Mouse (Mus musculus) cortical plate, adult 2 months (tissue): Measurements from ENCODE around the gene Zfp524. TPM values are rescaled to one million over a fixed set of nuclear protein-coding genes. Genes with fewer than 3 reads are reported as not detected.
A peak's percentile ranks its signal among the peaks of the same experiment; 100 is the strongest.
"Not testable (repeated sequence)": the region's sequence is repeated elsewhere in the genome, so short reads cannot be mapped to it uniquely, and the experiment has no call there.

ENCODE experiments used
- H3K27ac ChIP-seq: fragments of 200-500 bp; 2 replicates; pipeline ENCODE4 v1.5.1; 2012; ENCODE audit warnings: low read length, control low read depth, inconsistent platforms; ENCODE audit not compliant: insufficient read depth
- H3K4me1 ChIP-seq: fragments of 200-500 bp; 2 replicates; pipeline ENCODE4 v1.6.1; 2011; ENCODE audit warnings: low read length; ENCODE audit not compliant: control insufficient read depth, insufficient read depth
- H3K4me3 ChIP-seq: fragments of 200-500 bp; 2 replicates; pipeline ENCODE4 v1.5.1; 2011; ENCODE audit warnings: mild to moderate bottlenecking, low read length, control low read depth; ENCODE audit not compliant: insufficient read depth
- CTCF ChIP-seq: fragments of 200-500 bp; IDR thresholded peaks from 2 replicates; pipeline ENCODE4 v1.5.1; 2011; ENCODE audit warnings: mild to moderate bottlenecking, control low read depth, low read length; ENCODE audit not compliant: insufficient read depth; ENCODE audit errors: extremely low read depth
- POLR2A ChIP-seq: fragments of 200-500 bp; IDR thresholded peaks from 2 replicates; pipeline ENCODE4 v1.6.1; 2011; ENCODE audit warnings: mild to moderate bottlenecking, low read length, control low read depth; ENCODE audit not compliant: insufficient read depth; ENCODE audit errors: extremely low read depth
- polyA plus RNA-seq: library from polyadenylated mRNA; depleted of rRNA; stranded (reverse); fragments of >200 nt; gene quantifications from 2 replicates; pipeline ENCODE4 v1.2.3, GENCODE M21; 2012

Gene Zfp524
- polyA plus RNA-seq, 1 experiment: 15.3 TPM

DNA sequence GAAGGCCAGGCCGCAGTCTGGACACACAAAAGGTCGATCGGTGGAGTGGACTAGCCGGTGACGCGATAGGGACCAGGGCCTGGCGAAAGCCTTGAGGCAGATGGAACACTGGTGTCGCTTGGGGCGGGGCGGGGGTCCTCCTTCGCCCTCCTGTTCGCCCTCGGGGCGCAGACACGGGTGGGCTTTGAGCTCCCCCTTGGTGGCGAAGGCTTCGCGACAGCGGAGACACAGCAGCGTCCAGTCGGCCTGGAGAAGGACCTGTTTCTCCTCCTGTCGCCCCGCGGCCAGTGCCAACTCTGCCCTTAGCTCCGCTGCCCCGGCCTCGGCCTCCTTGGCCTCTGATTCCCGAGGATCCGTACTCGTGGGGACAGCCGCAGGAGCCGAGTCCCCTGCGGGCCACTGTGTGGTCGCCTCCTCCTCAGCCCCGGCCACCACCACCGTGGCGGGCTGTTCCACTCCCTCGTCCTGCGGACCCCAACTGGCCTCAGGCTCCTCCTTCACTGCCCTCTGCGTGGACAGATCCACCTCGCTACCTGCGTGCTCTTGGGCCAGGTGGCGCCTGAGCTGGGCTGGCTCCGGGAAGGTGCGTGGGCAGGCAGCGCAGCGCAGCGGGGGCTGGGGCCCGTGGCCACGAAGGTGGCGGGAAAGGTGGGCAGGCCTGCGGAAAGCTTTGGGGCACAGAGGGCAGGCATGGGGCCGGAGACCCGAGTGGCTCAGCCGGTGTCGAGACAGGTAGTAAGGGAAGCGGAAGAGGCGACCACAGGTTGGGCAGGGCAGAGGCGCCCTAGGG, 20.0 kb upstream of the Zfp524 start:
- H3K4me3 ChIP-seq: no peak overlapping the region
- H3K27ac ChIP-seq: no peak overlapping the region
- TF ChIP-seq CTCF (no peak), POLR2A (no peak)
- H3K4me1 ChIP-seq: no peaks in the 10 kb centered on the region

DNA sequence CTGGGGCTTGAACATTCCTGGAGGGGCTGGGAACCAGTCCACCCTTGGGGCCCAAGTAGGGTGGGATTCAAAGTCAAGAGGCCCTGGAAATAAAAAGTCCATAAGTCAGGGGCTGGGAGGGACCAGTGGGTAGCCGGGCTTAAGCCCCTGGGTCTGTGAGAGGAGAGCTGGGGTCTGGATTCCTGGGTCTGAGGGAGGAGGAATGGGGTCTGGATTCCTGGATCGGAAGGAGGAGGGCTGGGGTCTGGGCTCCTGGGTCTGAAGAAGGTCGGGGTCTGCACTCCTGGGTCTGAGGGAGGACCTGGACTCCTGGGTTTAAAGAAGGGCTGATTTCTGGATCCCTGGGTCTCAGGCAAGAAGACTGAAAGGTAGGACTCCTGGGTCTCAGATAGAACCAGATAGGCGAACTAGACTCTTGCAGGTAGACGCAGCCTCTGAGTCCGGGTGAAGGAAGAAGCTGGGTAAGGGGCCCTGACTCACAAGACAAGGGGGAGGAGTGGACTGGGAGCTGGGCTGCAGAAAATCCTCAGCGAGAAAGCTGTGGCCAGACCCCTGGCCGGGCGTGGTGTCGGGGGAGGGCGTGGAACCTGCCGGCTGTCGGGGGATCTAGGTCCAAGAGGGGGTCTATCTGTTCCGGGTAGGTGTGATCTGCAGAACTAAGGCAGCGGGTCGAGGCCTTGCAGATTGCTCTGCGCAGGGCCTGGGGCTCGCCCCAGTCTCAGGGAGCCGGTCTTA, 18.8 kb upstream of the Zfp524 start:
- H3K4me3 ChIP-seq: peak overlapping the region; percentile 72
- peak overlapping the region; percentile 26 for H3K27ac ChIP-seq
- H3K4me1 ChIP-seq: no peaks in the 10 kb centered on the region
- TF ChIP-seq CTCF (no peak), POLR2A (no peak)

DNA sequence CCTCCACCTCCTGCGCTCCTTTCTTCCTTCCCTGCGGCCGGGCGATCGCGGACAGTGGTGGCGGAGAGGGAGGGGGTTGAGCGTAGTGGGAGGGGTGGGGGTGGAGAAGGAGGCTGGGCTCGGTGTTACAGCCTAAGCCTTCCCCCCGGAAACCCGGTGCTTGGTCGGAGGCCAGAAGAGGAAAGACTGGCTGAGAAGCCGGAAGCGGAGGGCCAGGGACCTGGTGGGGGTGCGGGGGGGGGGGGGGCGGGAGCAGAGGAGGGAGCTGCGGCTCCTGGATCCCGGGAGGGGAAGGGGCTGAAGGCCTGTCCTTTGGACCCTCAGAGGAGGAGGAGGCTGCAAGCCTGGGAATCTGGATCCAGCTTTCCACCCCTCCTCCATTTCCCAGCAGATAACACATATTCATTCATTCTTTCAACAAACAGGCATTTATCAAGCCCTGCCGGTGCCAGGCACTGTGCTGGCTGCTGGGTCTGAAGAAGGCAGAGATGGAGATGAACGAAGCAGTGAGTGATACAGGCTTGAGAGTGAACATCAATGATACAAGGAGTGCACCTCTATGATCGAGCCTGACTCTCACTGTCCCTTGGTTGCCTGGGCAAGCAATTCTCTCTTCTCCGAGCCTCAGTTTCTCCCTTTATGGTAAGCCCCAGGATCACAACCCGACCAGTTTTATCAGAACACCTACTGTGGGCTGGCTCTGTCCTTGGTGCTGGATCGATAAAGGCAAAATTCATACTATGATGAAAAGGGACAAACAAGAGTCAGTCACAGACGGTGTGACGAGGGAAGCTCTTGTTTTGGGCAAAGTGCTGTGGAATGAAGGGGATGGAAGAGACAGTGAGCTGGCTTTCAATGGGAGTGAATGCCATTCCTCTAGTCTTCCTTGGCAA, 18.0 kb upstream of the Zfp524 start, which contains the start of gene Zfp579:
Gene Zfp579, minus strand, starts transcription at position 156 of the 893 bp plus-strand sequence.
- TF ChIP-seq CTCF: no peak
- TF ChIP-seq POLR2A: peak; percentile 79
- Histone ChIP-seq H3K4me3 (peak within 1 kb of the TSS; percentile 72), H3K27ac (peak within 1 kb of the TSS; percentile 26), H3K4me1 (no peaks in the 10 kb centered on the region)

DNA sequence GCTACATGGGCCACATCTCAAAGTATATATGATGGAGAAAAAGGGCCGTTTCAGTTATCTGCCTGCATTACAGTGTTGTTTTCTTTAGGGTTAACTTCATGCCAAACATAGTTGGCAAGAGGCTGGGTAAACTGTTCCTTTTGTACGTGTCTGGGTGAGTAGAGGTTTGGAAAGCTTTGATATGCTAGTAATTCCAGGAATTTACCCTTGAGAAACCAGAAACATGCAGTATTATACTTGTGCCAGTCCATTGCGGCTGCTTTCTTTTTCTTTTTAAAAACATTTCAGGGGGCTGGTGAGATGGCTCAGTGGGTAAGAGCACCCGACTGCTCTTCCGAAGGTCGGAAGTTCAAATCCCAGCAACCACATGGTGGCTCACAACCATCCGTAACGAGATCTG, 17.3 kb upstream of the Zfp524 start:
- Histone ChIP-seq H3K4me3 (peak overlapping the region; percentile 72), H3K27ac (peak overlapping the region; percentile 3; the same call in 1 of the 2 replicates), H3K4me1 (no peaks in the 10 kb centered on the region)
- no peak for TF ChIP-seq CTCF
- TF ChIP-seq POLR2A: no peak

DNA sequence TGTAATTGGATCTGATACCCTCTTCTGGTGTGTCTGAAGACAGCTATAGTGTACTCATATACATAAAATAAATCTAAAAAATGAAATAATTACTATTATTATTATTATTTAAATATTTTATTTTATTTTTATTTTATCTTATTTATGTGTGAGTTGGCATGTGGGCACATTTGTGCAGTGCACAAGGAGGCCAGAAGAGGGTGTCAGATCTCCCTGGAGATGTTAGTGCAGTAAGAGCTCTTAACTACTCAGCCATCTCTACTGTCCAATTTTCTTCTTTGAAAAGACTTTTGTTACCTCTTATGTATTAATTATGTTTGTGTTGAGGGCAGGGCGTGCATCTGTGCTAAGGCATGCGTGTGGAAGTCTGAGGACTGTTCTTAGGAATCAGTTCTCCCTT, 14.3 kb upstream of the Zfp524 start:
- Histone ChIP-seq H3K4me3 (no peak overlapping the region), H3K4me1 (no peaks in the 10 kb centered on the region), H3K27ac (no peak overlapping the region)
- TF ChIP-seq POLR2A (no peak), CTCF (peak; percentile 40)

DNA sequence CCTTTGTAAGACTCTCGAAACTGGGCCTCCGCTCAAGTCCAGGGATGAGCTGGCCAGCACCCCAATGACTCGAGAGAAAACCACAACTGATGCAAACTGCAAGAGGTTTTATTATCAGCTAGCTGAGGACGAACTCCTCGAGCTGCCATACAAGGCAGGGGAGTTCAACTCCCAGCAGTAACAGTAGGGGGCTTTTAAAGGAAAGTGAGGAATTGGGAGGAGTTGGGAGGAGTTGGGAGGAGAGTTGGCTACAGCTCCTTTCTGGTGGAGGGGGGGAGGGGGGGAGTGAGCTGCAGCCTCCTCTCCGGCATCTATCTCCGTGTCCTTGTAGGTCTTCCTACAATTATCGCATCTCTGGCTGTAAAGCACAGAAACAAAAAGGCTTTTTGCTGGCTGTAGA, 11.3 kb upstream of the Zfp524 start:
- H3K4me3 ChIP-seq, H3K4me1 ChIP-seq, H3K27ac ChIP-seq: not testable (repeated sequence)

DNA sequence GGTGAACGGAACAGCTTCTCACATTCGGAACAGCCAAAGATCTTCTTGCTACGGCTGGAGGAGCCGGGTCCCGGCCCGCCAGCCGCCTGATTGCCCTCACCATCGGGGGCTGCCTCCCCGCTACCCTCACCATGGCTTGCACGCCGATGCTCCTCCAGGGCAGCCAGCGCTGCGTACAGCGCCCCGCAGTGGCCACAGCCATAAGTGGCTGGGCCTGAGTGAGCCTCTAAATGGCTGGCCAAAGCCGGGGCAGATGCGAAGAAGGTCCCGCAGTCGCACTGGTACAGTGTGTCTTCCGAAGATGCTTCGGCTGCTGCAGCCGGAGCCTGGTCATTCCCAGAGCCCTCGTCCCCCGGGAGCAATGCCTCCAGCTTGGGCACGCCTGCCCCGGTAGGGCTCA, 6.0 kb upstream of the Zfp524 start:
- no peak for TF ChIP-seq POLR2A
- no peak for TF ChIP-seq CTCF
- no peaks in the 10 kb centered on the region for H3K4me1 ChIP-seq
- no peak overlapping the region for H3K4me3 ChIP-seq
- no peak overlapping the region for H3K27ac ChIP-seq

DNA sequence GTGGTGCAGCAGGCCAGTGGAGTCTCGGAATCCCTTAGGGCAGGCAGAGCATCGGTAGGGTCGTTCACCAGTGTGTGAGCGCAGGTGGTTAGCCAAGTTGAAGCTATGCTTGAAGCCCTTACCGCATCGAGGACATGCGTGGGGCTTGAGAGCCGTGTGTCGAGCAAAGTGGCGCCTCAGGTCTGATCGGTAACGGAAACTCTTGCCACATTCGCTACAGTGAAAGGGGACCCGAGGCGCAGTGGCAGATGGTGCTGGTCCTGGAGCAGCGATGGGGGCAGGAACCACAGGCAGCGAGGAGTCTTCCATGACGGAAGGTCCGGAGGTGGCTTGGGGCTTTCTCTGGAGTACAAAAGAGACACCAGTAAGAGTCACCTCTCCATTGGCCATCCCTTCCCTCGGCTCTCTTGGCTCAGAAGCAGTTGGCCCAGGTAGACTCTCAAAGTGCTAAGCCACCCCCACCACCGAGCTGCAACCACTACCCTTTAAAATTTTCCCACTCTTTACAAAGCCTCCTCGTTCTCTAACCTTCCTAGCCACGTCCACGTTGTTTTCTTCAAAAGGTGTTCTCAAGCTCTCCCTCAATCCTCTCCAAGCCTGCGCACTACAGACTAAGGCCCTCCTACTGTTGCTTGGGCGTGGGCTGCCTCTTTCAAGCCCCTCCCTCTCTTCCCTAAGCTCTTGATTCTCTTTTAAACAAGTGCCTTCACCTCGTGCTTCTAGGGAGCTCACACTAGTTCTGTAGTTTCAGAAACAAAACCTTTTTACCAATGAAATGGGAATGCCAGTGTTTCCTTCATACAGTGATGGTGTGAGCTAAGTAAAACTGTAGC, 1.3 kb upstream of the Zfp524 start:
- TF ChIP-seq POLR2A (no peak), CTCF (no peak)
- H3K4me3 ChIP-seq: no peak overlapping the region
- no peaks in the 10 kb centered on the region for H3K4me1 ChIP-seq
- H3K27ac ChIP-seq: no peak overlapping the region
